Mouse (Mus musculus) heart, postnatal 10 days (tissue): ENCODE data around the gene Btrc. TPM values are rescaled to one million over a fixed set of nuclear protein-coding genes. Genes with fewer than 3 reads are reported as not detected.
"Not testable (repeated sequence)": the region's sequence is repeated elsewhere in the genome, so short reads cannot be mapped to it uniquely, and the experiment has no call there.

Experiments used
- DNase-seq, 2 experiments: peaks; one replicate each; pipeline ENCODE4 v3.0.0; 2021
- intact Hi-C: fragments of 180-260 bp; cut with DNase I; formaldehyde crosslinking; loops from one replicate; pipeline ENCODE4 v1.15.1; 2025
- total RNA-seq, 2 experiments: library from RNA; stranded (reverse); gene quantifications; 2 replicates each; pipeline ENCODE4 v1.2.3; 2021

The Btrc gene
- total RNA-seq, 2 experiments from 2014 or later = 22.6 to 24.9 TPM

DNA sequence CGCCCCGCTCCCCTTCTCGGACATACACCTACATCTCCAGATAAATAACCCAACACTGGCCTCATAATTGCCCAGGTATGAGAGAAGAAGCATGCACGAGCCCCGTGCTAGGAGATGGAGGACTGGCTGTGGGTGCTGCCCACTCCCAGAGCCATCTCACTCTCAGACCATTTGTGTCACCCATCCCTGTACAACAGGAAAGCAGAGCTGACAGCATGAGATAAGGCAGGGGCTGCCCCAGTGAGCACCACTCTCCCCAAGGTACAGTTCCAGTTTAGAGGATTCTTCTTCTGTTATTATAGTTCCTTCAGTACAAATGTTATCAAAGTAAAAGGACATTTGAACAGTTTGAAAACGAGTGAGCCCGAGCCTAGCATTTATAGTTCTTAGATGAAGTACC, 163.8 kb downstream of the Btrc start:
- intact Hi-C loops = no loop called here
- DNase-seq = no peak

DNA sequence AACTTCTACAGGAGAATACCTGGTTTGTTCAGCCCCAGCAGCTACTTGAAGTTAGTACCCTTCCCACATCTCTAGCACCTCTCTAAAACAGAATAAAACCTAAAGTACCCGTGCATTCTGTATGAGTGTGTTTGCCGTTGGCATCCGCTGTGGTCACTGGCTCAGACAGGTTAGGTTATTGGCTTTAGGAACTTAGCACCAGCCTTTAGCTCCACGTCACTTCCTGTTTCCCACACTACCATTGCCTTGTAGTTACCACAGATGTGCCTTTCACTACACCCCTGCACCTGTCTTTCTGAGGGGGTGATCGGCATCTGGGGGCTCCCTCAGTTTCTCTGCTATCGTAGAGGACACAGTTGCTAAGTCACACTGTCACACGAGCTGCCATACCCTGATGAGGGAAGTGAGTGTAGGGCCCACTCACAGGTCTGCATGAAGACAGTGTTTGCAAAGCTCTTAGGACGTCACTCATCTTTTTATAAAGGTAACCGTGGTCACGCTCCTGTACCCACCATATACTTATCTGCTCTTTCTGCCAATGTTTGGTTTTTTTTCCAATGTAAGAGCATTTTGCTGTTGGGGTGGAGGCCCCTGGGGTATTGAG, 164.5 kb downstream of the Btrc start:
- DNase-seq = no peak
- intact Hi-C loops = no loop called here

DNA sequence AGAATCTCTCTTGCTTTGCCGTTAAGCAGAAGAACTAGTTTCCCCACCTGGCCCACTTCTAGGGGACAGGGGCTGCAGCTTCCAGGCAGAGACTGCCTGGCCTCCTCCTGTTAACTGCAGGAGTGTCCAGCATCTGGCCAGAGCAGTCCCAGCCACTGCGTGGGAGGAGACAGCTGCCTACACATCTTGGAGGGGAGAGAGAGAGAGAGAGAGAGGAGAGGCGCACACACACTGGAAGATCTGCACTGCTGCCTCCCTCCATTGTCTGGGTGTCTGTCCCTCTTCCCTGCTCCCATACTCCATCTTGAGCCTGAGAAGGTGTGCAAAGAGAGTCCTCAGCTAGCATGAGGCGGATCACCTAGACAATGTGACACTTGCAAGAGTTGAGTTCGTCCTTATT, 165.8 kb downstream of the Btrc start:
- intact Hi-C loops = no loop called here
- no peak for DNase-seq

DNA sequence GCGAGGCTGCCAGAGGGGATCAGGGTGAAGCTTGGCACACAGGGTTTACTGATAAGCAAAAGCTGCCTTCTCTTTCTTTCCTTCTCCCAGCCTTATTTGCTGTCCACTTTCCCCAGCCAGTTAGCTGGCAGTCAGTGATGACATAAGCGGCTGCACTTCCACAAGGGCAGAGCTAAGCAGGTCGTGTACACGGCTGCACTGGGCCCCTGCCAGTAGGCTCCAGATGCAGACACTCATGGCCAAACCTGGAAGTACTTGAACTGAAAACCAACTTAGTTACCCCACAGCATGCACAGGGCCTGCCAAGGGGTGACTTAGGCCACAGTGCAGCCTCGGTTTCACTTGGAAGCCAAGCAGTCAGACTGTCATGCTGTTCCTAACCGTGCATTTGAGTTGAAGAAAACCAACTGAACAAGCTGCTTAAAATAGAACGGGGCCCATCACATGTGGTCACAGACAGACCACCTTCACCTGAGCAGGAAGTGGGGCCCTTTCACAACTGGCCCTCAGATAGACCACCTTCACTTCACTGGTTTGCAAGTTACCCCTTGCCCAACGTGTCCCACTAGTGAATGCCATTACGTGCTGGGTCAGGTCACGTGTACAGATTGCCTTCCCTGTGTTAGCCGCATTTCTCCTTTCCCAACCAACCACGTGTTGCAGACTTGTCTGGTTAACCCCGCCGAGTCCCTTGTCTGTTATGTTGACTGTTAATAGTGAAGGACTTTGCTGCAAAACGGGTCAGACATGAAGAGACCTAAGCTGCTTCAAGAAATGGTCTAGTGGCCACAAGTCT, 166.9 kb downstream of the Btrc start:
- intact Hi-C loops = no loop called here
- peak; percentile 61 to 62 for DNase-seq

DNA sequence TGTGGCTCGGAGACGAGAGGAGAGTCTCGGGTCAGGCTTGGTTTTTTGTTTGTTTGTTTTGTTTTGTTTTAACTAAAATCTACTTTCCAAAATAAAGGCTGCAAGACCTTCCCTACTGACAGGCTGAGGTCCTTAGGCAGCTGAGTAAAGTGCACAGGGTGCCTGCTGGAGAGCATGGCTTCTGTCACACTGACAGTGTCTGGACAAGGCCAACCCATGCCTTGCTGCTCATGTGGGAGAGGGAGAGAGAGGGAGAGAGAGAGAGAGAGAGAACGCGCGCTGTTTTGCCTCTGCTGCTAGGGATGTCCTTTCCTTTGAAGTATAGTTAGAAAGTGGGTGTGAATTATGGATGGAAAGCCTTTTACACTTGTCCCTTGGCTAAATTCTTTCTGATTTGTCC, 168.0 kb downstream of the Btrc start:
- no peak for DNase-seq

DNA sequence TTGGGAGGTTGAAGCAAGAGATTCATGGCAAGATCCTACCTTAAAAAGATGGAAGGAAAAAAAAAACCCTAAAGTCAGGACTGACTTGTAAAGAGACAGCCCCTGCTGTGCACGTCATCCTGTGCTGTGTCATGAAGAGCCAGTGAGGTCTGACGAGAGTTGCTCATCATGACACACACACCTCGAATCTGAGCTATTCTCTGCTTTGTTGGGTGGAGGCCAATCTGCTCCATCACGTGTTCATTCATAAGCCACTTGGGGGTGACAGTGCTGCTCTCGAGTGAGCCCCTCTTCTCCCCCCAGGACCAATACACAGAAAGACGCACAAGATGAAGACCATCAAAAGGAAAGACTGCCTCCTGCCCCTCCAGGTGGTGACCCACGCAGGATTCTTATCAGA, 170.1 kb downstream of the Btrc start:
- DNase-seq = no peak
- intact Hi-C loops = no loop called here

More for the DNA sequence above, 168.0 kb downstream of the Btrc start:
- intact Hi-C loops = no loop called here

DNA sequence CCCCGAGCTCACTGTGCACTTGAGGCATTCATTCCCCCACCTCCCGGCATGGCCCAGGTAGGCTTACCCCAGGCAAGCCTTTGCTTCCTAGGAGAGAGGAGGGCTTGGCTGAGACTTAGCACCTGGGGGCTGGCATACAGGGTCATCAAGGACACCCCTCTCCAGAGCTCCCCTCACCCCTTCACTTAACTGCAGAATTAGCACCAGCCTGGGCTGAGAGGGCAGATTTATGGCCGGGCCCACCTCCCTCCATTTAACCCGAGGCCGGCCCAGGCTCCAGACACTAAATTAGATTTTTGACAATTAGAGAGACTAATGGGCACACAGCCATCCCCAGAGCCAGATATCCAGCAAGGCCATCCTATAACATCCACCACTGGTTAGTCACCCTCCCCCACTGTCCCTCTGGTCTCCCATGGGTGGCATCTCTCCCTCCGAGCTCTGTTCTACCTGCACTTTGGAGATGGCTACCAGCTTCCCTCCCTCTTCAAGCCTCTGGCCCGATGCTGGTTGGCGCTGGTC, 171.7 kb downstream of the Btrc start:
- no peak for DNase-seq
- intact Hi-C loops = no loop called here

DNA sequence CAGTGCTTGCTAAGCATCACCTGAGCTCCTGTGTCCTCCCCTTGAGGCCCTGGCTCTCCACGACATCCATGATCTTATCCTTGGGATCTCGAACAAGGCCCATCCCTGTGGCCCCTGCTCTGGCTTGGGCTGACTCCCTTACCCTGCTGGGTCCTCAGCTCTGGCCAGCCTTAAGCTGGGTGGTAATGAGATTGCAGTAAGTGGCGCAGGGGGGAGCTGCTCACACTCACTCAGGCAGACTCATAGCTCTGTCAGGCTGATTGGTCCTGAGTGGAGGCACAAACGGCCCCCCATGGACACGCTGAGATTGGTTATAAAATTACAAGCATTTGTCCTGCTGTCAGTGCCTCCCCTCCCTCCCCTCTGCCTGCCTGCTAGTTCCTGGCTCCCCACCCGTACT, 172.4 kb downstream of the Btrc start:
- intact Hi-C loops = no loop called here
- no peak for DNase-seq

DNA sequence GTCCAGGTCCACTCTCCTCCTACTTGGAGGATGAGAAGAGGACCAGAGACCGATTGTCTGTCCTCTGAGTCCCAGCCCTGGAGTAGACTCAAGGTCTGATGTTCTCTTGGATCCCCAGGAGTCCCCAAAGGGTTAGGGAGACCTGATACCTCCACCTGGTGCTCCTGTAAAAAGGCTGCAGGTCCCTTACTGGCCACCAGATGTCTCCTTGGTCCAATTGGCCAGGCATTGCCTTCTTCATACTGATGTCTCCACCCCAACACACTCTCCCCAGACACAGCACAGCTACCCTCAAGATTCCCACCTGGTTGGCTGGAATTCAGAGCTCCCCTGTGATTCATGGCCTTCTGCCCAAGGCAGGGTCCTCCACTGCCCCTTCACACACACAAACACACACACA, 174.0 kb downstream of the Btrc start:
- DNase-seq = peak; percentile 59 to 69
- intact Hi-C loops = no loop called here

DNA sequence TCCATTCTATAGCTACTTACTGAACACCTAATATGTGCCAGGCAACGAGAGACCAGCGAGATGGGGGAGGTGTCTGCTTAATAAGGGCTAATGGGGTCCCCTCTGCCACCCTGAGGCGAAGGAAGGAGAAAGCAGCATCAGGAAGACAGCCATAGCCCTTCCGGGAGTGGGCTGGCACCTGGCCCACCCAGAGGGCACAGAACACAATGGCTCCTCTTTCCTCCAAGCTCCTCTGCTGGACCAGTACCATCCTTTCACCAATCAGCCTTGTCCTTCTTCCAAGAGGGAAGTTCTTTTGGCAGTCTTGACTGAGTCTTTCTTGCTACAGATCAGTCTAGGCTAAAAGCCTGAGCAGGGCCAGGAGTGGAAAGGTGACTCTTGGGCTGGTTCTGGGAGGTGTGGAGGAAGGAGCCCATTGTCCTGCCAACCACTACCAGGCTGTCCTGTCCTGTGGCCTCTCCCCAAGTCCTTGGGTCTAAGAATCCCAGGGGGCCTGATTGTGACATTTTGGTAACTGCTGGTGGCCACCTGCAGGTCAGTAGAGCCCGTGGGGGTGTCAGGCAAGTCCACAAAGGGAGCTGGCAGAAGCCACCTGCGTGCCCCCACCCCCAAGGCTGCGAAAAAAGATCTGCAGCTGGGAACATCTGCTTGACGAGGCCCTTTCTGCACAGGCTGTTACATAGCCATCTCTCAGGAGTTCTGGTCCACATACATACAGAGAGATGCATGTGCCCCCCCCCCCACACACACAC, 177.3 kb downstream of the Btrc start:
- no peak for DNase-seq
- intact Hi-C loops = loop anchor here (5.0 kb wide), 1 partner anchor 104 kb away; no protein-coding TSS in a partner anchor

DNA sequence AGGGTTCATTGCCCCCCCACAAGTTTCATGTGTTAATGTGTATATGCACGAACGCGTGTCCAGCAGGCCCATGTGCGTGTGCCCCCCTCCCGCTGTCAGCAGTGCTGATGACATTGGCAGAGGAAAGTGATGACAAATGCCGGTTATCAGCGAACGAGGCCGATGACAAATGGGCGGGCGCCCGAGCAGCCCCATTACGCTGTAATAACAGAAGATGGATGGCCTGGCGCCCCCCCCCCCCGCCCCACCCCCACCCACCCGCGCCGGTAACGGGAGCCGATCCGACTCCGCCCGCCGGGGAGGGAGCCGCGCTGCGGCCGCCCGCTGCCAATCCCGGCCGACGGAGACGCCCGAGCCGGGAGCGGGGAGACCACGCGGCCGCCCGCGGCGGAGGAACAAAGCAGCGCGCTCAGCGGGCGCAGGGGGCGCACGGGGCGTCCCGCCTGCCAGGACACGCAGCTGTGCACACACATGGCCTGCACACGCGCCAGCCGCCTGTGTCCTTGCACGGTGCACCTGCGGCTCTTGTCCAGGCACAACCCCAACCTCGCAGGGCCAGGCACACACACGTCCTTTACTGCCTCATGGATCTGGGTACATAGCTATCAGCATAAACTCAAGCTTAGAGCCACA, 178.0 kb downstream of the Btrc start:
- DNase-seq = peak; percentile 47 to 50
- intact Hi-C loops = loop anchor here (5.0 kb wide), 1 partner anchor 104 kb away; no protein-coding TSS in a partner anchor

DNA sequence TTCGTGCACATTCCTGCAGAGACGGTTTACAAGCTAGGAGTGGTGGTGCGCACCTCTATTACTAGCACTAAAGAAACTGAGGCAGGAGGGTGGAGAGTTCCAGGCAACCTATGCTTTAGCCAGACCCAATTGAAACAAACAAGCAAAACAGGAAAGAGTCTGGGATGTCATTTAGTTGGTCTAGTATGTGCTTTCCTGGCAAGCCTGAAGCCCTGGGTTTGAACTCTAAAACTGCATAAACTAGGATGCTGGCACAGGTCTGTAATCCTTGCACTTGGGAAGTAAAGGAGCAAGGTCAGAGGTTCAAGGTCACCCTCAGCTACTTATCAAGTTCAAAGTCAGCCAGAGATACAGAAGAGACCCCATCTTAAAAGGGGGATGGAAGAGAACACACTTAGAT, 178.5 kb downstream of the Btrc start:
- no peak for DNase-seq
- intact Hi-C loops = loop anchor here (5.0 kb wide), 1 partner anchor 105 kb away; no protein-coding TSS in a partner anchor

DNA sequence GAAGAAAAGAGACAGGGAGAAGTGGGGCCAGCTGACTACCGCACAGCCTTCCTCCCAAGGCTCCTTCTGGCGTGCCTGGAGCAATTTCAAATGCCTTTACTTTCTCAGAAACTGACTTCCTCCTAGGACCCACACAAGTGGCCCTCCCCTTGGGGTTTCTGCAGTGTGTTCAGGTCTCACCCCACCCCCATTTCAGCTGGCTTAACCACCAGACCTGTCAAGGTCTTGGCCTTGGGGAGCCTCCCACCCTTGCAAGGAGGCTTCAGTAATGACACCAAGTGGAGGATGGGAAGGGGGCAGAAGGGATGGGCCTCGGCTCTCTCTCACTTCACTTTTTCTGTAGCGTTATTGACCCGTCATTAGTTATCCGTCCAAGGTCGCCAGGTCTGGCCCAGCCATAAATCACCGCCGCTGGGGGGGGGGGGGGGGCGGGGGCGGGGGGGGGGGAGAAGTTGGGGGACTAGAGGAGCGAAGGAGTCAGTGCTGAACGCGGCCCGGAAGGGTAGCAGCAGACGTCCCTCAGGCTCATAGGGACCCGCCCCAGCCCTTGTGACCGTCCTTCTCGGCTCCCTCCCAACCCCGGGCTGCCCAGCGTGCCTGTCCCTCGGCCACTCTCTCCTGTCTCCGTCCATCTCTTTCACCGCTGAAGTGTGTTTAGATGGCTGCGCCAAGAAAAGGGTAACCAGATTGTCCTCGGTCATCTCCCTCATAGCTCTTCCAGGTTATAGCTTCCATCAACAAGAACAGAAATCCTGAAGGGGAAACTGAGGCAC, 180.8 kb downstream of the Btrc start:
- peak in 1 of 2 experiments; percentile 43 for DNase-seq
- intact Hi-C loops = loop anchor here (2.0 to 5.0 kb wide), 3 partner anchors 58 to 262 kb away; no protein-coding TSS in a partner anchor

DNA sequence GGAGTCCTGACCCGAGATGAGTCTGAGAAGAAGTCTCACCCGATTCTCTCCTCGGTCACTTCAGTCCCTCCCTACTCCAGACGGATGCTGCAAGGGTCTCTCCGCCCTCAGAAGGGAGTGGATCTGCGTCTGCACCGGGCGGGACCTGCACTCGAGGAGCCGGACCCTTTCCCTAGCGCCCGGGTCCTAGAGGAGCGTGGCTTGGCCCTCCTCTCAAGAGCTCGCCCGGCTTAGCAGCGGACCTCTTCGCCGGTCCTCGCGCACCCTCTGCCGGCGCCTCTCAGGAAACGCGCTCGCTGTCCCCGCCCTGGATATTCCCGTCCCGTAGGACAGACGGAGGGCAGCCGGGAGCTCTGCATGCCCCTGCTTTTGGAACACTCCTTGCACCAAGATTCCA, 181.4 kb downstream of the Btrc start:
- peak; percentile 87 to 90 for DNase-seq
- intact Hi-C loops = loop anchor here (1.0 to 5.0 kb wide), 6 partner anchors 58 to 368 kb away; no protein-coding TSS in a partner anchor

DNA sequence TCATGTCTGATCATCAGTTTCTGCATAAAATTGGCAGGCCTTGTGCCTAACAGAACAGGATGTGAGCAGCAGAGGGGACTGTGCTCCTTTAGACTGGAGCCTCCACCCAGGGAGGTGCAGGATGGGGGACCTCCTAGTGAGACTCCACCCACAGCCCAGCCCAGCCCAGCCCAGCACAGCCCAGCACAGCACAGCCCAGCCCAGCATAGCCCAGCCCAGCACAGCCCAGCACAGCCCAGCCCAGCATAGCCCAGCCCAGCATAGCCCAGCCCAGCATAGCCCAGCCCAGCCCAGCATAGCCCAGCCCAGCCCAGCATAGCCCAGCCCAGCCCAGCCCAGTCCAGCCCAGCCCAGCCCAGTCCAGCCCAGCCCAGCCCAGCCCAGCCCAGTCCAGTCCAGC, 184.7 kb downstream of the Btrc start:
- intact Hi-C loops = loop anchor here (5.0 kb wide), 2 partner anchors 241 to 371 kb away; no protein-coding TSS in a partner anchor
- DNase-seq = not testable (repeated sequence)

DNA sequence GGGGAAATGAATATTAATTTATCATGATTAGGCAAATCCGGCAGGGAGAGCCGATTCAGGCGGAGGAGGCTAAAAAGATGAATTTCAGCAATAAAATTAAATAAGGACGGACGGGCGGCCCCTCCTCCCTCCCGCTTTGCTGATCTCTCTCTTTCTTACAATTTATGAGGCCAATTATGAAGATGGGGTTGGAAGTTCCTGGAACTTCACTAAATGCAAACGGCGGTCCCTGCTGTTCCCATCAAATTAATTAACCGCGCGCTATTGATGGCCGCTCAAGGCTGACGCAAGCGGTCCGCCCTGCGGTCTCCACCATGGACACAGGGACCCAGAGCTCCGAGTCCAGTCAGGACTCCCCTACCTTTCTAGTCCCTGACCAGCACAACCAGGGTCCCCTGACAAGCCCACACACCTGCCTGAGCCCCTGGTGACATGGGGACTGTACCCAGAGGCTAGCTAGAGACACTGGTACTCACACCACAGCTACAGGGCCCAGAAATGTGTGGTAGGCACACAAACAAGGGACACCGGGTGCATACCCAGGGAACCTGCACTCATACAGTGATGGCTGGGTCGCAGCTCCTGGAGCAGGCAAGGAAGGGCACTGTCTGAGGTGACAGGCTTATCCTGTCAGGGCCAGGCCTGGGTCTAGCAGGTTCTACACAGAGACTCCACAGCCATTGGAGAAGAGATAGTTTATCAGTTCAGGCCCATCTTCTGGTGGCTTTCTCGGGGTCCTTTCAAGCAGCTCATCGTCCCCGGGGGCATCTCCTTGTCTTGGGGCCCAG, 185.8 kb downstream of the Btrc start:
- intact Hi-C loops = loop anchor here (5.0 kb wide), 2 partner anchors 242 to 372 kb away; no protein-coding TSS in a partner anchor
- no peak for DNase-seq

DNA sequence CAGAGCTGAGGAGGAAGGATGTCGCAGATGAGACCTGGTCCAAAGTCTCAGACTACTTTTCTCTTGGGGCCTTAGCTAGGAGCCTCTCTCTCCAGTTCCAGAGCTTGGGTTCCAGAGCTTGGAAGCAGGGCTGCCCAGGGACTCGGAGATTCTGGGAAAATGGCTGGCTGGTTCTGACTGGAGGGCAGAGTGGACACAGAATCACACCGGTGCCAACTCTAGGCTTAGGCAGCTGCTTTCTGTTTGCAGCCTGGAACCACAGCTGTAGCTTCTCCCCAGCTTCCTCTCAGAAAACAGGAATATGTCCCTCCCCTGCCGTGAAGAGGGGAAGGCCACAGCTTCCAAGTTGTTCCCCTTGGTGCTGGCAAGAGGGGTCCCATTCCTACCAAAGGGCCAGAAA, 186.4 kb downstream of the Btrc start:
- intact Hi-C loops = loop anchor here (5.0 kb wide), 2 partner anchors 243 to 373 kb away; no protein-coding TSS in a partner anchor
- no peak for DNase-seq

DNA sequence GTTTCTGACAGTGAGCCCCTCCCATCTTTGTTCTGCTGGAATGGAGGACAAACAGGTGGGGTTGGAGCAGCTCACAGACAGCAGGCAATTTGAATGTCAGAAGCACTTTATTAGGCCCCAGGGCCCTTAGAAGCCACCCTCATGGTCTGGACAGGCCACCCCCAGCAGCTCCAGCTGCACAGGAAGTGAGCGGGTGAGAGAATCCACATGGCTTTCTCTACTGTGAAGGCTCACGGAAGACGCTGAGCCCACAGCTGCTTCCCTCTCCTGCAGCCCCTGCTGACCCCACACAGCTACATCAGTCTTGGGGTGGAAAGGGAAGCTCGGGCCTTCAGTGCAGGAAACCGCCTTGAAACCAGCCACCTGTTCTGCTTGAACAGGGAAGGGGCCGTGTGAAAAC, 188.7 kb downstream of the Btrc start:
- no peak for DNase-seq
- intact Hi-C loops = no loop called here

DNA sequence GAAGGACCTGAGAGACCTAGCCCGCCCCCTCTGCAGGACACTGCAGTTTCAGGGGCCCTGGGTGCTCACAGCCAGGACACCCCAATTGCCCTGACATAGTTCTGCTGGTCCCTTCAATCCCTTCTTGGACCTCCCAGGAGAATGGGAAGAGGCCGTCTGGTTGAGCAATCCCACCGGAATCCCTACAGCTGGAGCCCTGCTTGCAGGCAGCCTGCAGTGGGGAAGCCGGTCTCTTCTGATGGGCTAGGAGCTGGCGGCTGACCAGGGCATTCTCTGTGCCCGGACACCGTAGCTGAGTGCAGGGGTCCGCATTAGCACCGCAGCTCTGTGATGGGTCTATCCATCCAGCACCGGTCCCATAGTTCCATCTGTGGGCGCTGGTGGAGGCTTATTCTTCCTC, 190.6 kb downstream of the Btrc start:
- intact Hi-C loops = no loop called here

More for the DNA sequence above, 190.6 kb downstream of the Btrc start:
- no peak for DNase-seq
